Mouse (Mus musculus) gonadal fat pad, adult 2 months (tissue): Measurements from ENCODE around the gene Hlcs. TPM values are rescaled to one million over a fixed set of nuclear protein-coding genes. Genes with fewer than 3 reads are reported as not detected.

ENCODE experiments used
- DNase-seq: peaks from one replicate; pipeline ENCODE4 v3.0.0-alpha.2; 2012; ENCODE audit warnings: low read depth
- polyA plus RNA-seq: library from polyadenylated mRNA; depleted of rRNA; stranded (reverse); fragments of >200 nt; gene quantifications from 2 replicates; pipeline ENCODE4 v1.2.3, GENCODE M21; 2012

The Hlcs gene
- polyA plus RNA-seq, 1 experiment = 13.0 TPM

DNA sequence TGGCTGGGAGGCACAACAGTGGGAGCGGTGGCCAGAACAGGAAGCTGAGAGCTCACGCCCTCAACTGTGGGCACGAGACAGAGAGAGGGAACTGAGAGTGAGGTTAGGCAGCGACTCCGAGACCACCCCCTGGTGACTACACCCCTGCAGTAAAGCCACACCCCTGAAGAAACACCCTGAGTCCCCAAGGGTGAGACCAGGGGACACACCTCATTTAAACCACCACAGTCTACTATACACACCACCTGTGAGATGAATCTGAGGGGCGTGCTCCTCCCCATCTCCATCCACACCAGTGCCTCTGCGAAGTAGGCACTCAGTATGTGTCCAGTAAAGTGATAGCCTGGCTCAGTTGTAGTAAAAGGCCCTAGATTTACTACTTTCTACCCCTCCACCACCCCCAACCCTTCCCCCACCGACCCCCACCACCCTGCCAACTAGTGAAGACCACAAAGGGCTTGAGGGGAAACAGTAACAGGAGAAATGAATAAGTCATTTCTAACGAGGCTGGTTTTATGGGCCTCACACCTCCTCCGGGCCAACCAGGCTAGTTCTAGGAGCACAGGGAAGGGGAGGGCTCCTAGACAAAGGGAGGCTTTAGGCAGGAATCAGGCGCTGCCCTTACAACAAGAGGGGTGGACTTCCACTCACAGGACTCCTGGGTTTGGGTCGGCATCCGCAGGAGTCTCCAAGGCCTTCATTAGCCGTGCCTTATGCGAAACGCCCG, 67.2 kb downstream of the Hlcs start:
- no peak for DNase-seq

GRCm38 (mm10) chr16:94241126-94241525, 72.2 kb downstream of the Hlcs start:
- DNase-seq = no peak

GRCm38 (mm10) chr16:94240190-94240589, 73.2 kb downstream of the Hlcs start:
- no peak for DNase-seq

DNA sequence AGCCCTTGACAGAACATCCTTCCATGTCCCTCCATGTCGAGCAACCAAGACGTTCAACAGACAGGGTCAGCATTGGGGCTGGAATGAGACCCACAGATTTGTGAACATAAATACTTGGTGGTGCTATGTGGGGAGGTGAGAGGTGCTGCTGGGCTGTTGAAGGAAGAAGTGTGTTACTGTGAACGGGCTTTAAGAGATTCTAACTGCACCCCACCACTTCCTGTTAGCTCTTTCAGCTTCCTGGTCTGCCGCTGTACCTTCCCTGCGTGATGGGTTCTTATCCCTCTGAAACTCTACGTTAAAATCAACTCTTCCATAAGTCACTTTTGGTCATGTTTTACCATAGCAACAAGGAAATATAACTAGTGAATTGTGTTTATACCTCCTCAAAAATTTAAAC, 73.8 kb downstream of the Hlcs start:
- DNase-seq = no peak

- no peak for DNase-seq
Observed at GRCm38 (mm10) chr16:94239146-94239545, 74.2 kb downstream of the Hlcs start.

- no peak for DNase-seq
Observed at GRCm38 (mm10) chr16:94237130-94237484, 76.3 kb downstream of the Hlcs start.

- DNase-seq = no peak
Observed at GRCm38 (mm10) chr16:94236226-94237129, 76.9 kb downstream of the Hlcs start.

GRCm38 (mm10) chr16:94235718-94236117, 77.7 kb downstream of the Hlcs start:
- DNase-seq = no peak

- DNase-seq = no peak
Observed at GRCm38 (mm10) chr16:94234202-94234601, 79.2 kb downstream of the Hlcs start.

DNA sequence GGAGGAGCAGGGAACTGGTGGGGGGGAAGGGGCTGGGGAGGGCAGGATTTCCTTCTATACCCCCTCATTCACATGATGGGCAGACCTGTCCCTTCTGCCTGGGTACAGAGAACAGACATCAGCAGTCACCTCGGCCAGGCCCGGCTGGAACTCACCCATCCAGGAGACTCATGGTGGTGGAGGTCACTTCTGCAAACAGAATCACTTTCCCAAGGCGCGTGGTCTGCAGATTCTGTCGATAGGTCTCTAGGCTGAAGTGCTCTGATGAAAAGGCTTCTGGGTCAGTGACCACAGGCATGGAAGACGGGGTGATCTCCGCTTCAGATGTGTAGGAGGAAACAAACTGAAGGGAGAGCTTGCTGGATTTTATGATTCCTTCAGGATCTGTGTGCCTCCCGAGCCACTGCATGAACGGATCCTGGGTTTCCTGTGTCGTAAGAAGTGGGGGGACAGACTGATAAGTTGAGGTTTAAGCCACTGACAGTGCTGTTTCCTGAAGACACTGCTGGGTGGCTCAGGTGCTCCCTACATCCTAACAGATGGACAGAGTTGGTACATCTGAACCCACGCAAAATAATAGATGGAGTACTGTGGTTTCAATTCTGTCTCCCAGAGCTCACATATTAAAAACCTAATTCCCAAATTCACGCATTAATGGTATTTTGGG, 82.3 kb downstream of the Hlcs start:
- no peak for DNase-seq

- DNase-seq = no peak
Observed at GRCm38 (mm10) chr16:94230499-94230898, 82.9 kb downstream of the Hlcs start.

DNA sequence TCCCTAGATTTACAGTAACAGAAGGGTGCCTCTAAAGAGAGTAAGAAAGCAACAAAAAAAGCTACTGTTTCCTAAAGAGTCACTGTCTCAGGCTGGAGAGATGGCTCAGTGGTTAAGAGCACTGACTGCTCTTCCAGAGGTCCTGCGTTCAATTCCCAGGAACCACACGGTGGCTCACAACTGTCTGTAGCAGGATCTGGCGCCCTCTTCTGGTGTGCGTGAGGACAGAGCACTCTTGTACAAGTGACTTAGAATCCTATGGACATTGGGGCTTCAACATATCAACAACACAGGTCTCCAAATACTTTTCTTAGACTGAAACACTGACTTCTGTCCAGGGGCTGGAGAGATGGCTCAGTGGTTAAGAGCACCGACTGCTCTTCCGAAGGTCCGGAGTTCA, 83.5 kb downstream of the Hlcs start:
- DNase-seq = no peak

DNA sequence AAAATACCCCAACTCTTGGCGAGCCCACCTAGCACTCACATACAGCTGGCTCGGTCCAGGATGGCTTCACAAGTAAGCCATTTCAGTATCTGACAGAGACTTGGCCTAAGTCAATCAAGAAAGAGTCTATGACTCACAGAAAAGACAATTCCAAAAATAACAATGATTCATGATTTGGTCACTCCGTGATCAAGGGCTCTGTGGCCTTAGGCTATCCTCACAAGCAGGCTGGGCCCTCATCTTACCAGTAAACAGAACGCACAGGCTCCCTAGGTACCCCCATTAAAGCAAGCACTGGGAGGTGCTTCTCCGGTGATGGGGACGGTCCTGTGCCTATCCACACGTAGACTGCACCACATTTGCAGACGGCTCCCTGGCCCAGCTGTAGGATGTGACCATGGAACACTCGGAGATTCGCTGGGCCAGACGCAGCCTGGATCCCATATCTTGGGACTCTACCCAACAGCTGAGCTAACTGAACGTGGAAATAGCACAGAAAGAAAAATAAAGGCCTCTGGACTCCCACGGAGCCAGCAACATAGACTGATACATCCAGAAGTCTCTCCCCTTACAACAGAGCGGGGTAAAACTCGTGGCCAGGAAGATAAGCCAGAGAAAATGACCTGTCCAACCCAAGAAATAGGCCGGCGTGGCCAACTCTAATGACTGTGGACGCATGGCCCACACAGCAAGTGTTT, 84.4 kb downstream of the Hlcs start:
- DNase-seq = no peak

DNA sequence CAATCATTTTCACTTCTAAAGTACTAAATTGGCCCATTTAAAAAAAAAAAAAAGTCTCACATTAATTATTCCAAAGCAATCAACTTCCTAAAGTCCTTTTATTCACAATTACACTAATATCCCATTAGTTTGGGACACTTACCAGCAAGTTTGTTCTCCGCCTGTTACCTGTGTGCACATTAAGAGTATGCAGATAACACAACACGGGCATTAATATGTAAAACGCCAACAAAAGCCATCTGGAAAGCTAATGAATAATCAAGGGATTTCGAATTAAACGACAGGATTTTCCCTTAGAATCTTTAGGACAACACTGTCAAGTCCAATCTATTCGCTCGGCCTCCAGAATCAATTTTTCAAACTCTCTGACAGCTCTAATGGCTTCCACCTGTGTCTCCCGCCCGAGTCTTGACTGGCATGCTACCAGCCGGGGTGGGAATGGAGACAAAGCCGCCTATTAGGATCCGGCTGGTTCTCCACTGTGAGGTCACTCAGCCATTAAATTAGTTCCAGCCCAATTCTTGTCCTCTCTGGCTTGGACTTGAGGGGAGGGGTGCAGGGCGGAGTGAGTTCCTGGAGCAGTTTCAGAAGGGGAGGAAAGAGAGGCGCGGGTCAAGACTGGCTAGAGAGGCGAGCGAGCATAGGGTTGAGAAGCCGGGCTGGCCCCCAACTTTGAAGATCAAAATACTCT, 85.9 kb downstream of the Hlcs start:
- DNase-seq = no peak

DNA sequence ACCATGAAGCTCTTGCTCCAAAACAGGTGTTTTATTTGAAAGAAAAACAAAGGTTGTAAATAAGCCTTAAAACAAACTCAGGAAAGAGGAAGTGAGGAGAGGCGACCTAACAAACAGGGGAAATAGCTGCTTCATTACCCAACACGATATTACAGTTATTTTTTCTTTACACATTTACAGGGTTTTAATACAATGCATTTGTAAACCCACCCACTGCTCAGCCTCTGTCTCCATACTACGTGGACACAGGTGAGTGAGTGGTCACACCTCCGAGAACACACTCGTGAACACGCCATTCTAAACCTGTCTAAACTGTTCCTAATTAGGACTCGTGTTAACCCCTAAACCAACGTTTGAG, 90.0 kb downstream of the Hlcs start:
- no peak for DNase-seq

- DNase-seq = no peak
Observed at GRCm38 (mm10) chr16:94222646-94223362, 90.6 kb downstream of the Hlcs start.

DNA sequence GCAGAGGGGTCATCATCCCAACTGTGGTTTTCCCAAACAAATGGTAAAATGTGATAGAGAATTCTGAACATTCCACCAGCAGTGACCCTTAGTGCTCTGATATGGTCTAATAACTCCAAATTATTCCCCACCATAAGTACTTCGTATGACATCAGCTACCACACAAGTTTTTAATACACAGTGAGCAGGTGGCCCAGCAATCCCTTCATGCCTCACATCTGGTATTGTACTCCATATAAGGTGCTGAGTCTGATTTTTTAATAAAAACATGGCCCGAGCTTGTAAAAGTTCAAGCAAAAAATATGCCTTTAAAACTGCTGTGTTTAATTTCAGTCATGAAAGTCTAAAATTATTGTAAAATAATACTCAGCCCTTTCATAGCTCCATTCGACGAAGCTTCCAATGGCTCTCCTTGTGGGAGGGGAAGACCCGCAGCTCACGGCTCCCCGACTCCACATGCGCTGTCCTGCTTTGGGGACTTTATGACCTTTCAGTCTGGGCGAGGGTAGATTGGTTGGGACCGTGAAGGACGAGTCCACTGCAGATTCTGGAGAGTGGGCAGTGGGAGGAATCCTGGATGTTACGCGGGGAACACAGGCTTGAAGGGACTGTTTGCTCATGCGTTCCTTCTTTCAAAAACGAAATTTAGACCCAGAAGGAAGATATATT, 102.5 kb downstream of the Hlcs start:
- no peak for DNase-seq

- DNase-seq = no peak
Observed at GRCm38 (mm10) chr16:94209626-94210025, 103.7 kb downstream of the Hlcs start.

- no peak for DNase-seq
Observed at GRCm38 (mm10) chr16:94208826-94209225, 104.5 kb downstream of the Hlcs start.

DNA sequence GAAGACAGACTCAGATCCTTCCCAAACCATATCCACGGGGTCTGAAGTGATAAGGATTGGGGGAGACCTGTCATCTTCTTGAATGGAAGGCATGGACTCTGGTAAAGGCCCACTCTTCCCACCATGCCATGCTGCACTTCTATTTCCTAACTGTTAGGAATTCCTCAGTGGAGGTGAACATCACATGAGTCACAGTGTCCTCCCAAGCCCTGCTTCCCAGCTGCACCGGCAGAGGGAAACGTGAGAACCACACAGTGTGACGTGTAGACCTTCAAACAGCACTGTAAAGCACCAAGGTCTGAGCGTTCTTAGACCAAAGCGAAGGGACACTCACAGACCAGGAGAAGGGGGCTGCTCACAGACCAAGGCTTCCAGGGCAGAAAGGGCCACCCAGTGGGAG, 105.2 kb downstream of the Hlcs start:
- DNase-seq = no peak
